Mouse (Mus musculus) gastrocnemius, postnatal 25 days (tissue): ENCODE data around the gene Serp2. TPM values are rescaled to one million over a fixed set of nuclear protein-coding genes. Genes with fewer than 3 reads are reported as not detected.

Source experiments
- DNase-seq: peaks from one replicate; pipeline ENCODE4 v3.0.0; 2022
- total RNA-seq, 2 experiments: library from RNA; stranded (reverse); gene quantifications; 1 replicate in 1 of 2; 2 replicates in 1 of 2; pipeline ENCODE4 v1.2.3; 2021

Serp2 gene
- total RNA-seq, 2 experiments from 2014 or later, result 0.64 to 0.94 TPM

DNA sequence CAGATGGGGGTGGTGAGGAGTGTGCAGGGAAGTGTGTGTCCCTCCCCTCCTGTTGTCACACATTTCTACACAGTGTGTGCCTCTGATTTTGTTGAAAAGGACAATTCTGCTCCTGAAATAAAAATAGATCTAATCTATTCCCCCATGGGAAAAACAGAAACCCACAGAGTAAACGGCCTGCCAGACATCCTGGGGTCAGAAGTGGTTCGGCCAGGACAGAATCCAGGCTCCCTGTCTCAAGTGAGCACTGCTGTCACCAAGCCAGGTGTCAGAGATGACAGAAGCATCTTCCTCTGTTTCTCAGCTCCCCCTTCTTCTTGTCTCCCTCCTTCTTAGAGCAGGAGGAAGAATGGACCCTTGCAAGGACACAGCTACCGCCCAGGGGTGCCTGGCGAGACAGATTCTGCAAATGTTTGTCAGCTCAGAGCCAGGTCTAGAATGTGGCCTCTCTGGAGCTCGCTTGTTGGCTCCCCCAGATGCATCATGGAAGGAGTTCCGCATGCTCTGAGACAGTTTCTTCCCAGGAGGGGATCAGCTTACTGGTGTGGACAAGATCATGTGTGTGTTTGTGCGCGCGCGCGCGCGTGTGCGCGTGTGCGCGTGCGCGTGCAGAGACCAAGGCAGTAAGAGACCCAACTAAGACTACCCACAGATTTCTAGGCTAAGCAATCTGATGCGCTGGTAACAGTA lies 29.5 kb downstream of the Serp2 start:
- peak; percentile 44 for DNase-seq

DNA sequence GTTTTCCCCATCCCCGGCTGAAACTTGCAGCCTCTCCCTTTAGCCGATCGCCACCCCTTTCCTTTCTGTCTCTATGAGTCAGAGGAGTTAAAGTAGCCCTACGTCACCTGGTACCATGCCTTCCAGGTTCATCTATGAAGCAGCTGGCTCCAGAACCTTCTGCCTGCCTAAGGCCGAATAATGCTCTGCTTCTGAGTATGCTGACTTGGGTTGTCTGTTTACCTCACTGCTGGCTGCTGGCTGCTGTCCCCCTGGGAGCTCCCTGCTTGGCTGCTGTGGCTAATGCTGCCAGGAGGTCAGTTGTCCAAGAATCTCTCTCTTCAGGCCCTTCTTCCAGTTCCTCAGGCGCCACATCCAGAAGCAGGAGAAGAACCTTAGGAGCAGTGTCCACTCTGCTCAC lies 30.2 kb downstream of the Serp2 start:
- DNase-seq, result peak; percentile 67

DNA sequence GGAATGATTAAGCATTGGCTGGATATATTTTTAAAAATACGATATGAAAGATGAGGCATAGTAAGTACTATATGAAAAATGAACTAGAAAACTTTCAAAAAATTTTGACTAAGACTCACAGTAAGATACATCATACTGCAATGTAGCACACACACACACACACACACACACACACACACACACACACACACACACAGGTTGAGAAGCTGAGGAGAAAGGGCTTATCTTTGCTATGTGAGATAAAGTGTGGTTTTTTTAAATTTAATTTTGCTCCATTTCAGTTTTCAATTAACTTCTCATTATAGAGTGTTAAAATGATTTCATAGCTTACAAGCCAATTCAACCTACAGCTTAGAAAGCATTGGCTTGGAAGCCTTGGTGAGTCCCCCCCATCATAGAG lies 33.3 kb downstream of the Serp2 start:
- no peak for DNase-seq

DNA sequence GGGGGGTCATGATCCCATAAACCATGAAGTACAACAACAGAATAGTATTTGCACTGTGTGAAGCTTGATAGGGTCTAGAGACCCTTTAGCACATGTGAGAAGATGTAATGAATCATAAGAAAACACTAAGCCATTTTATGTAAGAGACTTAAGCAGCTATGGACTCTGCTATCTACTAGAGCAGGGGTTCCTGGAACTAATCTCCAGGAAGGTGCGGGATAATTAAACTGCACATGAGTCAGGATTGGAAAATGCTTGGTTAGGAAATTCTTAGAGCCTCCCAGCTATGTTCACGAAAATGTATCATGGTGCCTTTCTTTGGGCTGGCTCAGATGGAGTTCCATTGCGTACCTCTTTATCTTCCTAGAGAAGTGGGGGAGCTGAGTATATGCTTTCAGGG lies 35.4 kb downstream of the Serp2 start:
- no peak for DNase-seq

DNA sequence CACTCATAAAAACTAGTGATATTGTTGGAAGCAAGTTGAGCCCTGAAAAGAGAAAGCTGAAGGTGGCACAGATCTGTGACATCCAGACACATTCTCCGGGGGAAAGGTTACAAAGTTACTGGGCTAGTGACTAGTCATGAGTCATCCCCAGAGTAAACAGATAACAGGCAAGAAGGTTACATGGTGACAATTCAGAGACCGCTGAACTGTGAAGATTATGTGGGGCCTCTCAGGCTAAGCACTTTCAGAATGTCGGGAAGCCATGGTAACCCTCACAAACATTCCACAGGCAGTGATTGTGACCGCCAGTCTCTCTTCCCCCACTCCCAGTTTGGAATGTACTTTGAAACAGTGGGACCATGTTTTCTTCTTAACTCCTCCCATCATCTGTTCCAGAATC lies 36.1 kb downstream of the Serp2 start:
- DNase-seq, result no peak

DNA sequence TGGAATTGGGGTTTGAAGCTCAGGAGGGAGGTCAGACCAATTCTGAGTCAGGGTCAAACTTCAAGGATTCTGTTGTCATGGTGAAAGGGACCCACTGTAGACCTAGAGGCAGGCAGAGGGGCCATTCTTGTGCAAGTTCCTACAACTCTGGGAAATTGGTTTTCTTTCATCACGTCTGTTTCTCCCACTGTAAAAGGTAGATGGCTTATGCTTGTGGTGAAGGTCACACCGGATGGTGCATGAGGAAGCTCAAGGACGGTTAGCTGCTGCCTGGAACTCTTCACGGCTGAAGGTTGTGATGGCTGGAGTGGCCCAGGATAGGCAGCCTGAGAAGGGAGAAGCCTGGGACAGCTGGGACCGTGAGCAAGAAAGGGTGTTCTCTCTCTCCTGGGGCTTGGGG lies 38.5 kb downstream of the Serp2 start:
- no peak for DNase-seq

DNA sequence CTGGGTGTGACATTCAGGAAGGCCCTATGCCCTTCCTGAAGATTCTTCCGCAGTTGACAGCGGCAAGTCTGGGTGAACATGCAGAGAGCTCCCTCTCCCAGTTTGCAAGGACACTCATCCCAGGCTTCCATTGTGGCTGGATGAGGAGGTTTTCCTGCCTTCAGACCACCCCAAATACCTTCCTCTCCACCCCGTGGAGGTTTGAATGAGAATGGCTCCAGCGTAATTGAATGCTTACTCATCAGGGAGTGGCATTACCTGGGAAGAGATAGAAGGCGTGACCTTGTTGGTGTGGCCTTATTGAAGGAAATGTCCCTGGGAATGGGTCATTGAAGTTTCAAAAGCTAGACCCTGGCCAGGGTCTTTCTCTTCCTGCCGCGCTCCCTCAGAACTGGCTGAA lies 41.1 kb downstream of the Serp2 start:
- no peak for DNase-seq

DNA sequence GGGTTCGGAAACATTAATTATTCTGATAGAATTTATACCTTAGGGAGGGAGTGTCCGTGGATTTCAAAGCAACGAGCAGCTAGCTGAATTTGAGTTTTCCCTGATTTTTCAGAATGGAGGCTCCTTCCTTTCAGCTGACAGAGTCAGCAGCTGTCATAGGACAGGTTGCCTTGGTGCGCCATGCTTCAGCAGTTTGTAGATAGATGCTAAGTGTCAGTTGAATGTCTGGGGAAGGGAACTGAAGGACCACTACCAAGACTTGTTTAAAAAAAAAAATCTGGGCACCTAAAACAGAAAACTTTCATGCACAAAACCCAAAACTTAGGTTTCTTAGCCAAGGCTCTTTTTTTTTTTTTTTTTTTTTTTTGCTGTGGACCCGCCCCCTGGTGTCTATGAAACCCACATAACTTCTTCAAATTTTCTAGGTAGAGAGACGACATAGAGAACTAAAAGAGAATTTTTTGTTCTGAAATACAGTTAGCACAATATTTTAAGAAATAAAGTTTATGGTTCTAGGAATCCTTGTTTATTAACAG lies 42.6 kb downstream of the Serp2 start:
- no peak for DNase-seq

DNA sequence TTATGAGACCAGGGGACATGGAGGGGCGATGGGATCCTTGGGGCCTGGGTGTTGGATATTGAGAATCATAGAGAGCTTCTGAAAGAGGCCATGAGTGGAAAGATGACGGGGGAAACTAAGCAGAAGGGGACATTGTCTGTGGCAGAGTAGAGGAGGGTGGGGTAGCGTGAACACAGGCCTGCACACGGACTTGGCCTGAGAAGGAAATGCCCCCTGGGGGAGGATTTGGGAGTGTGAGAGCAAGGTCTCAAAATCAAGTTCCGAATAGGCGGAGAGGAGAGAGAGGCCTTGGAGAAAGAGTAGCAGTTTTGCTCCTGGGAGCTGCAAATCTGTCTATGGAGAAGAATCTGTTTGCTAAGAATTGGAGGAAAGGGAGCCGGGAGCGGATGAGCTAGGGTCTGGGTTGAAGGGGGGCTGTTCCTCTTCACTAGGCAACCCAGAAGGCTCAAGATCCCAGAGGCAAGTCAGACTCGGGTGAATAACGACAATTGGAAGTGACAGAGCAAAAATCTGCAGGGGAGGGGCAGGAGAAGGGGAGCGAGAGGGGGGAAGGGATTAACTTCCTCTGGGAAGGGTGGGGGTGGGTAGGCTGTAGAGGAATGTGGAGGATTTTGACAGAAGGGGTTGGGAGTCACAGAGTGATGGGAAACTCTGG lies 43.2 kb downstream of the Serp2 start:
- no peak for DNase-seq

DNA sequence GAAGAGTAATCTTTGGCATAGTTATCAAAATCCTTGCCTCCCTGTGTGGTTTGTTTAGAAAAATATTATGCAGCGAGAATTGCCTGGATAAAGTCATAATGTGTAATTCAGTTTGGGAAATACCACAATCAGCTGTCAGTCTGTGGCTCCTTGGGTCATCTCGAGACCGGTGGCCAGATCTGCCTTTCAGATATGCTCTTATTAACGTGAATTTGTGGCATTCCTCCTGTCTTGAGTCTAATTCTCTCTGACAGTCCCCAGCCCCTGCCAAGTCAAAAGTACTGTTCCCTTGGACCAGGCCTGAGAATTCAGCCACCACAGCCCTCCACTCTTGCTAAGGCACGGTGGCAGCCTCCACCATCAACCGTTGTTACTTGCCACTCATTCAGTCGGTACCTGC lies 44.7 kb downstream of the Serp2 start:
- no peak for DNase-seq

DNA sequence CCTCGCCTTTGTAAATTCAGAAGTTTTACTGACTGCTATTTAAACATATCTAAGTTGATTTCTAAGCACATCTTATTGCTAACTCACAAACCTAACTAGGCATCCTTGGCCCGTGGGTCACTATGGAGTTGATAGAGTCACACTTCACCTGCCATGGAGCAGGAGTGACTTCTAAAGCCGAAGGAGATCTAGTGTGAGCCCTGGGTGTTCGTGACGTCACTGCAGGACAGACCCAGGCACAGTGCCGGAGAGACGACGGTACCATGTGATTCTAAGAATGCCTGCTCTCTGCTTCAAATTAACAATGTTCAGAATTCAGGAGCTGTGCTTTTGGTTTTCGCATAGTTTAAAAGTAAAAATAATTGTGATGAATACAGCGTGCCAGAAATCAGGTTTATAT lies 48.0 kb downstream of the Serp2 start:
- no peak for DNase-seq

DNA sequence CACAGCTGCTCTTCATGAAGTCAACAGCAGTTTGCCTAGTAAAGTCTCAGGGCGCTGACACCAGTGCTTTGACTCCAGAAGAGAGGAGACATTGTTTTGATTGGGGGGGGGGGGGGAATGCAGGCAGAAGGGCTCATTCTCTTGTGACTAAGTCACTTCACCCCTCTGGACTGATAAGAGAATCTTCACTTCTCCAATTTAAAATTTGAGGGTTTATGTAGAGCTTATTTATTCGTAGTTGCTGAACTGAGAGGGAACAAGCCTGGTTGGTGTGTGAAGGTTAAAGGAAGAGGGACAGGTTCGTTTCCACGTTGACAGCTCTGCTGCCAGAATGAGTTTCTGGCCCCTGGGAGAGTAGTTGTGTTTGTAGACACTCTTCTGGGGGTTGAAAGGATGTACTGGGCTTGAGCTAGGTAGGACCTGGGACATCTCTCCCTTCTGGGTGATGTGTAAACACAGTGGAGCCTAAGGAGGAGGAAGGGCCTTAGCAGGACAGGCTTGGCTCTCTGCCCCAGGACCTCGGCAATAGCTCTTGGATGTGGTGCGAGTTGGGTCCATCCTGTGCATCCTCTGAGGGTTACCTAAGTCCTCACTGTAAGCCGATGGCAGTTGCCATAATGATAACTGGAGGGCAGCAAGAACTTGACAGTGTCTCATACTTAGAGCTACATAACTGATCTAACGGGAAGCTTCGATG lies 48.7 kb downstream of the Serp2 start:
- DNase-seq, result no peak

DNA sequence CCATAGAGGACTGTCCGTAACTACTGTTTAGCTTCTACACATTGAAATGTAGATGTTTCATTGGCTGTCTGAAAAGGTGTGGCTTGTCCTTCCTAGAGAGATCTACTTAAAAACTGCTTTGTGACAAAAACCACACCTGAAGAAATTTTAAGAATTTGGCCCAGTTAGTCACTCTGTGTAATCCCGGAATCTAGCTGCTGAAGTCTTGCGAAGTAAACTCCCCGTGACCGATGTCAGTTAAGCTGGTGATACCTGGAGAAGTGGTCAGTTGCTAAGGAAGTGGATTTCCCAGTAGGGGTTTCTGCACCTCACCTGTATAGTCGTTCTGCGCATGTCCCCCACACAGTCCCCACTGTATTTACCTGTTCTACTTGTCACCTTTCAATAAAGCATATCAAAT lies 49.3 kb downstream of the Serp2 start:
- DNase-seq, result no peak

DNA sequence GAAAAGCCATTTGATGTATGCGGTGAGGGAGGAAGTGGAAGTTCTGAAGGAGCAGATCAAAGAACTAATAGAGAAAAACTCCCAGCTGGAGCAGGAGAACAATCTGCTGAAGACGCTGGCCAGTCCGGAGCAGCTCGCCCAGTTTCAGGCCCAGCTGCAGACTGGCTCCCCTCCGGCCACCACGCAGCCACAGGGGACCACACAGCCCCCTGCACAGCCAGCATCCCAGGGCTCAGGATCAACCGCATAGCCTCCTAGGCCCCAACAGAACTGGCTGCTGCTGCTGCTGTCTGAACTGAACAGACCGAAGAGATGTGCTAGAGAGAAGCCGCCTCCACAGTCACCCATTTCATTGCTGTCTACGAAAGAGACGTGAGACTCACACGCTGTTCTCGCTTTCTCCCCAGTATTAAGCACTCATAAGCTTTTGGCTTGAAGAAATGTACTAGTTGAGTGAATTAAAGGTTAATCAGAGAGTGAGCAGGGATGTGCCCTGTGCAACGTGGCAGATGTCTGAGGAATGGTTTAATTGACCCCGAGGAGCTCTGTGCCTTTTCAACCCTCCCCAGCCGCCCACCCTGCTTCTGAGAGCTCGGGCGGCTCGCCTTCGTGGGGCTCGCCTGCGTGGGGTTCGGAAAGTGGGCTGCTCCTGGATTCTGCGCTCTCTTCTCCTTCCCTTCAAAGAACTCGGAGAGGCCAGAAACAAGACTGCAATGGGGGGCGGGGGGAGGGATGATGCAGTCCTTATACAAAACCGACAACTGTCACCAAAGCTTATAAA lies 50.1 kb downstream of the Serp2 start:
- peak; percentile 48 for DNase-seq

DNA sequence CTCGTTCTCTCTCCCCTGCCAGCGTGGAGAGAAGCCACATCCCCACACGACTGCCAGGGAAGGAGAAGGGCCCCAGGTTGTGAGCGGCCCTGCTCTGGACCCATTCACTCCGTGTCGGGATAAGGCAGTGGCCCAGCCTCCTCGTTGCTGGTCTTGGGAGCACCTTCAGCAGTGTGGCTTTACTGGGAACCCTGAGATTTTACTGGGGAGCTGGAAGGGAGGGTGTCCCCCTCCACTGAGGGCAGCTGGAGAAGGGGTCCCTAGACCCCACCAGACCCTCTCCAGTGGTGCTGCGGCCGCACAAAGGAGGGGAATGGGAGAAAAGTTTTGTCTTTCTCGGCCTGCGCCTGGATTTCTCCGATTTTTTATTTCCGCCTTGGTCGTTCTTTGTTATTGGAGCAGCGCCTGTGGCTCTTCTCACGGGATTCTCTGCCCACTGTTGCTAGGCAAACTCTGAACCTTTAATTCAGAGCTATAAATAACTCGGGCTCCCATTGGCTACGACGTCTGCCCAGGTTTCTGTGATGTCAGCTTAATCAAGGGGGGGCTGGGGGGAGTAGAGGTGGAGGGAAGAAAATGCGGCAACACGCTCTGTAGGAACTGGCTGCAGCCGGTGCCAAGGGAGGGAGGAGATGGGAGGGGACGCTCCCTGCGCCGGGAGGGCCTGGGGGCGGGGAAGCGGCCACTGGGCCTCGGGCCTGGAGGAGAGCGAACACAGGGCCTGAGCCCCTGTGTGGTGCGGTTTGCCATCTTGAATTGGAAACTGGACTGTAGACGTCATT lies 51.1 kb downstream of the Serp2 start:
- peak; percentile 88 for DNase-seq

DNA sequence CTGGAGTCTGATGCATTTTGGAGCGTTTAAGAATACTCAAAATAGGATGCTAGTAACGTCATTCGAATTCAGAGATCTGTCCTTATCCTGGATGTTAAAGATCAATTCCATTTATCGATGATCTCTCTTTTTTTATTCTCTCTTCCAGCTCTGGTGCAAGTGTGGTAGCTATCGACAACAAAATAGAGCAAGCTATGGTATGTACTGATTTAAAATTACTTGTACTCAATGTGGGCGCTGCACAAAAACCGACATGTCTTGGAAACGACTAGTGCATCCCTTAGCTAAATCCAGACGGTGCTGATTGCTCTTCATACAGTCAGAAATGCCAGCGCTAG lies 51.6 kb downstream of the Serp2 start:
- DNase-seq, result no peak

DNA sequence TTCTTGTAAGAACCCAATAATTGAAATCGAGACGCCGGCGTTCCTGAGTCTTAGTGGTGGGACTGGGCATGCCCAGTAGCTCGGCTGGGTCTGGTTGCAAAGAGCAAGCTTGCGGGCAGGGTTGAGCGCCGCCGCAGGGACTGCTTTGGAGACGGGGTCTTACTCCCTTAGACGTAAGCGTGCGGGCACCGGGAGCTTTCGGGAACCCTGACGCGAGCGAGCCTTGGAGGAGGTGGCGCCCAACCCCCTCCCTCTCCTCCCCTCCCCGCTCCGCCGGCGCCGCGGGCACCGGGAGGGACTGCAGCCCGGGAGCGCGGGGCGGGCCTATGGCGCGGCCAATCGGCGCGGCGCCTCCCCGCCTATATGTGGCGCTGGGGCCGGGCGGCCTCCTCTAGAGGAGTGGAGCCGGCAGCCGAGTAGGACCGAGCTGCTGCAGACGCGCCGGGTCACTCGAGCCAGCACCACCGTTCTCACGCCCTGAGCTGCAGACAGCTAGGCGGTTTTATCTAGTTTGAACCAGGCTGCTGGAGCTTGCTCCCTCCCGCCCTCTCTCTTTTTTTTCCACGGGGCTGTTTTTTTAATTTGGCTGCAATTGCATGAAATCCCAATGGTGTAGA lies 52.5 kb downstream of the Serp2 start:
- peak; percentile 94 for DNase-seq

DNA sequence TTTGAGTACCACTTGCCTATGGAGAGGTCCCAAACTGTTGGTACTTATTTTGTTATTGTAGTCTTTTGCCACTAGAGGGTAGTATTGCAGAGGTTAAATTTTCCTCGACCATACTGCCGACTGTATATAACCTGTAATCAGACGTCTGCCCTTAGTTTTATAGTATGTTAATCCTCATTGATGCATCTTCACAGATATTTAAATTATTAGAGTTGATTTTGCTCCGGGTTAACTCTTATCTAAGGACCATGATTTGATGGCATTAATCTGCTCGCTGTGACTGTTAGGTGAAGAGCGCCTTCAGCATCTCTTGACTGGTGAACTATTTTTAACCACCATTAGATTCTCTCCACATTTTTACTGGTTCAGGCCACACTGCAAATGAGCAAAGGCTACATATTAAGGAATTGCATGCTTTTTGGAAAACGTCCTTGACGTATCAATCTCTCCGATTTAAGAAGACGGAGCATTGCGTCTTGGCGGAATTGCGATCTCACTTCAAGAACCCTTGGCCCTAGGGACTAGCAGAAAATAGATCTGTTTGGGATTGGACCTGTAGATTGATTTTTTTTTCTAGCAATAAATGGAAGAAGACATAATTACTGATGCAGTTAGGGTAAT lies 53.3 kb downstream of the Serp2 start:
- no peak for DNase-seq

DNA sequence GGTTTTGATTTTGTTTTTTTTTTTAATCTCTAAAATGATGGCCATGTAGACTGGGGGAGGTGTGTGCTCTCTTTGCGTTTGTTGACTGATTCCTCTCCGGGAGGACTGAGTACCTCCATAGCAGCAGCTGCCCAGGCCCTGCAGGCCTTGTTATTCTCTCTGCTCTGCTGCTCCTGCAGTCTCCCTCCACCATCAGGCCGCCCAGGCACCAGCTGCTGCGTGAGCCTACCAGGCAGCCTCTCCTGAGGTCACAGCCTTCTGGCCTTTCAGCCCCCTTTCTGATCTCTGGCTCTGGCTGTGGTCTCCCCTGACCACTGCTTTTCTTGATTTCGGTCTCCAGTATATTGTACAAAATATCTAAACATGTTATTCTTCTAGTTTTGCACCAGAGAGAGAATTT lies 56.7 kb downstream of the Serp2 start:
- DNase-seq, result no peak

DNA sequence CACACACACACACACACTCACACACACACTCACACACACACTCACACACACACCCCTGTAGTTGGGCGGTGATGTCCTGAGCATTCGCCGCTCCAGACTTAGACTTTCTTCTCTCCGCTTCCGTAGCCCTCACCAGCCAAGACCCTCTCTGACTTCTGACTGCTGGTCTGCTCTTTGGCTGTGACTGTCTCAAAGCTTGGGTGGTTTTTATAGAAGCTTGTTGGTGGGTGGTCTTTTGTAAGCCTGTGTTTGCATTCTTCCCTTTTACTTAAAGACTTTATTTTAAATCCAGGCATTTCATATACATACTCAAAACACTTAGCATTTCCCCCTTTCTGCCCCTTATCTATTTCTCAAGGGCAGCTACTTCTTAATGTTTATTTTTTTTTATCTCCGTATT lies 57.2 kb downstream of the Serp2 start:
- no peak for DNase-seq

DNA sequence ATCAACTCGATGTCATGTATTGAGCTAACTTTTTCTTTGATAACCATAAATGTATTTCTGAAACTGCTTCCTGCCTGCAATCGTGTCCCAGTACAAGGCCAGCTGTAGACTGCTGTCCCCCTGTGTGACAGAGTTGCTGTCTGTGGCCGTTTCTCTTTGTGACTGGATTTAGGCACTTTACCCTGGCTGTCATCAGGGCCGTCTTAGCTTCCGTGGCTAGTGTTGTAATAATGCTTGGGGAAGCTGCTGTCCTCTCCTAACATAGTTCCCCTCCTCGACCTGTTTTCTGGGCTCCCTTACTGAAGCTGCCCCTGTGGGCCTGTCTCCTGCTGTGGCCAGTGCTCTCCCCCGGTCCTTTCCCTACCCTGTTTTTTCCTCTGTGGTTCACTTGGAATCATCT lies 58.5 kb downstream of the Serp2 start:
- no peak for DNase-seq
